Mouse (Mus musculus) heart, postnatal 0 days (tissue): ENCODE results near the gene Miga1.

ENCODE experiments used
- CTCF ChIP-seq: IDR thresholded peaks from 2 replicates; pipeline ENCODE4 v1.5.1; 2016; ENCODE audit warnings: antibody characterized with exemption, control low read depth, low read depth
- EP300 ChIP-seq: IDR thresholded peaks from 2 replicates; pipeline ENCODE4 v1.6.1; 2016; ENCODE audit warnings: antibody characterized with exemption, low read depth

DNA sequence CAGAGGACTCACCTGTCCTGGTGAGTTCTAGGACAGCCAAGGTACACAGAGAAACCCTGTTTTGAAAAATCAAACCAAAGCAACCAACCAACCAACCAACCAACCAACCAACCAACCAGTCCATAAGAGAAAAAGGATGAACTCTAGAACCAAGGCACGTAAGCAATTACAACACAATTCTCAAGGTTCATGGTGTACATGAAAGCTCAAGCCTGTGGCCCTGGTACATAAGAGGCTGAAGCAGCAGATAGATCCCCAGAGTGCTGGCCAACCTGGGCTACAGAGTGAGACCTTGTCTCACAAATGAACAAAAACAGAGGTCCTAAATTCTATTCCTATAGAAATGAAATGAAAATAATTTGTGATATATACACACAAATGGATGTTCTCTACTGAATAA lies 55.9 kb downstream of the Miga1 start:
- TF ChIP-seq CTCF: no peak
- no peak for TF ChIP-seq EP300
